Mouse (Mus musculus) myocyte (in vitro differentiated cells): ENCODE results near the gene Srsf3.

ENCODE experiments used
- CEBPB ChIP-seq: IDR thresholded peaks from 2 replicates; pipeline ENCODE4 v1.6.1; 2011; ENCODE audit warnings: mild to moderate bottlenecking, moderate library complexity; ENCODE audit not compliant: poor library complexity, insufficient read depth, severe bottlenecking
- E2F4 ChIP-seq: IDR thresholded peaks from one replicate; pipeline ENCODE4 v1.6.1; 2011; ENCODE audit warnings: mild to moderate bottlenecking, control low read depth, moderate library complexity; ENCODE audit not compliant: insufficient read depth
- MAX ChIP-seq: IDR thresholded peaks from one replicate; pipeline ENCODE4 v1.6.1; 2011; ENCODE audit warnings: low read depth, mild to moderate bottlenecking, control low read depth
- POLR2A ChIP-seq: IDR thresholded peaks from one replicate; pipeline ENCODE4 v1.6.1; 2011; ENCODE audit warnings: low read depth, mild to moderate bottlenecking, control low read depth, moderate library complexity; ENCODE audit not compliant: insufficient read length
- POLR2AphosphoS2 ChIP-seq: IDR thresholded peaks from one replicate; pipeline ENCODE4 v1.6.1; 2011; ENCODE audit warnings: low read depth, control low read depth; ENCODE audit not compliant: insufficient read length
- USF1 ChIP-seq: IDR thresholded peaks from one replicate; pipeline ENCODE4 v1.6.1; 2011; ENCODE audit warnings: low read depth, mild to moderate bottlenecking, control low read depth, moderate library complexity

DNA sequence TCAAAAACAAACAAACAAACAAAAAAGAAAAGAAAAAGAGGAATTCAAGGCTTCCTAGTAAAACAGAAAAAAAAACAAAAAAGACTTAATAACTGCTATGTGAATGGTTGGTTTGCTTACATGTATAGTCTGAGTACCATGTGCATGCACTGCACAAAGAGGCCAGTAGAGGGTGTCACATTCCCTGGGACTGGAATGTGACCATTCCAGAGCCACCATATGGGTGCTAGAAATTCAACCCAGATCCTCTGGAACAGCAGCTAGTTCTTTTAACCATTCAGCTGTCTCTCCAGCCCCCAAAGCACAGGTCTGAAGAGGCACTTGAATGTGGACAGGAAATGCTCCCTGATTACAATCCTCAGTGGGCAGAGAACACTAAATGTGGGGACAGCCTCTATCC lies 45.6 kb upstream of the Srsf3 start:
- TF ChIP-seq E2F4 (no peak), POLR2AphosphoS2 (no peak), POLR2A (no peak), USF1 (no peak), MAX (no peak), CEBPB (no peak)
